Comparison of ENCODE assay signal across 7 mouse cellular contexts in genomic region chr13:48528123-48528871, GRCm38 (mm10). TPM values are rescaled to one million over a fixed set of nuclear protein-coding genes. Genes with fewer than 3 reads are reported as not detected.
DNase-seq lines count a peak whose midpoint lies in the region; ATAC-seq and TF ChIP-seq lines count a peak whose summit lies in the region.

No protein-coding gene starts in this region.

- 0 out of 2 replicates have a peak, but pooled peaks cover 4% of the 10 kb centered on the region for H3K27me3 ChIP-seq in forebrain, embryonic 12.5 days
- no peaks in the 10 kb centered on the region for H3K27me3 ChIP-seq in hindbrain, embryonic 11.5 days (ENCODE audit: control insufficient read depth, insufficient read depth, low read length)
- H3K27me3 ChIP-seq in lung, postnatal 0 days (replicated peaks; ENCODE audit: insufficient read depth, low read length), result no peaks in the 10 kb centered on the region

- WGBS in forebrain, embryonic 12.5 days, result 55% methylated on average over 15 of the region's 15 CpGs
- WGBS in hindbrain, embryonic 11.5 days, result 51% methylated on average over 15 of the region's 15 CpGs
- WGBS in lung, postnatal 0 days, result 53% methylated on average over 15 of the region's 15 CpGs

- no peak overlapping the region for H3K4me3 ChIP-seq in forebrain, embryonic 12.5 days (replicated peaks)
- H3K4me3 ChIP-seq in hindbrain, embryonic 11.5 days (ENCODE audit: low read depth, low read length), result no peak overlapping the region
- H3K4me3 ChIP-seq in layer of hippocampus, adult 2 months, result no peak overlapping the region
- no peak overlapping the region for H3K4me3 ChIP-seq in lung, postnatal 0 days (ENCODE audit: low read depth, low read length)

- no peak overlapping the region for H3K9ac ChIP-seq in forebrain, embryonic 12.5 days
- H3K9ac ChIP-seq in hindbrain, embryonic 11.5 days (ENCODE audit: low read depth, low read length), result no peak overlapping the region
- no peak overlapping the region for H3K9ac ChIP-seq in lung, postnatal 0 days (replicated peaks; ENCODE audit: low read depth)

- H3K4me2 ChIP-seq in forebrain, embryonic 12.5 days, result no peak overlapping the region
- no peak overlapping the region for H3K4me2 ChIP-seq in hindbrain, embryonic 11.5 days (replicated peaks; ENCODE audit: low read depth, low read length)
- no peak overlapping the region for H3K4me2 ChIP-seq in lung, postnatal 0 days (replicated peaks; ENCODE audit: low read depth, low read length)

- no peak overlapping the region for H3K27ac ChIP-seq in forebrain, embryonic 12.5 days
- no peak overlapping the region for H3K27ac ChIP-seq in hindbrain, embryonic 11.5 days (ENCODE audit: low read depth, low read length)
- H3K27ac ChIP-seq in layer of hippocampus, adult 2 months, result 0 out of 2 replicates have a peak overlapping the region, but pooled peaks have one; percentile 3
- H3K27ac ChIP-seq in lung, postnatal 0 days (ENCODE audit: low read length), result no peak overlapping the region

- H3K36me3 ChIP-seq in forebrain, embryonic 12.5 days (replicated peaks), result no peaks in the 10 kb centered on the region
- H3K36me3 ChIP-seq in hindbrain, embryonic 11.5 days (ENCODE audit: control insufficient read depth, insufficient read depth, low read length), result no peaks in the 10 kb centered on the region
- H3K36me3 ChIP-seq in lung, postnatal 0 days (ENCODE audit: insufficient read depth, low read length), result no peaks in the 10 kb centered on the region

- peaks cover 4% of the 10 kb centered on the region; the same call in 1 of the 2 replicates for H3K4me1 ChIP-seq in forebrain, embryonic 12.5 days
- H3K4me1 ChIP-seq in hindbrain, embryonic 11.5 days (replicated peaks; ENCODE audit: control insufficient read depth, insufficient read depth, low read length), result no peaks in the 10 kb centered on the region
- no peaks in the 10 kb centered on the region for H3K4me1 ChIP-seq in lung, postnatal 0 days (ENCODE audit: insufficient read depth, low read depth, low read length)

- DNase-seq in Muller cell, postnatal 12 days (ENCODE audit: inconsistent ontology term), result peak; percentile 80
- peak; percentile 80 for DNase-seq in c-Kit-positive CD71-negative TER-119-negative erythroid progenitor cells, embryonic 14.5 days (ENCODE audit: low read depth)
- peak; percentile 85 for DNase-seq in hindbrain, embryonic 11.5 days (ENCODE audit: low spot score)
- peak; percentile 70 to 80 for DNase-seq in layer of hippocampus, adult 2 months (ENCODE audit: low spot score in 2 of 2)
- peak; percentile 91 for DNase-seq in lung, postnatal 0 days (ENCODE audit: low spot score)
- DNase-seq in retina, postnatal 7 days (ENCODE audit: low read depth, low spot score), result peak; percentile 80

- peak; percentile 96 for TF ChIP-seq CTCF in layer of hippocampus, adult 2 months (conservative IDR thresholded peaks at IDR 0.05)
- TF ChIP-seq CTCF in lung, postnatal 0 days (IDR thresholded peaks at IDR 0.05), result peak; percentile 93

- TF ChIP-seq EP300 in lung, postnatal 0 days (IDR thresholded peaks at IDR 0.05), result peak; percentile 17; the same call in 1 of the 2 replicates

- peak; percentile 64 for ATAC-seq in forebrain, embryonic 12.5 days (ENCODE audit: low FRiP score)
- ATAC-seq in hindbrain, embryonic 11.5 days (ENCODE audit: low FRiP score), result peak; percentile 43; the same call in 1 of the 2 replicates
- peak; percentile 75 for ATAC-seq in lung, postnatal 0 days

- no peaks in the 10 kb centered on the region for H3K9me3 ChIP-seq in forebrain, embryonic 12.5 days
- no peaks in the 10 kb centered on the region for H3K9me3 ChIP-seq in hindbrain, embryonic 11.5 days (ENCODE audit: control insufficient read depth, low read length)
- H3K9me3 ChIP-seq in lung, postnatal 0 days (ENCODE audit: low read length), result no peaks in the 10 kb centered on the region

RNA-seq across cellular contexts. Expression of gene A830005F24Rik, which starts 14.9 kb away (rescaled TPM):
- polyA plus RNA-seq in forebrain, embryonic 12.5 days (2016; fragmentation: Nextera tagmentation; extraction: Ambion mirVana), result 2.9 TPM in 2 replicates
- 3.0 and 4.6 TPM in 2 replicates for polyA plus RNA-seq in hindbrain, embryonic 11.5 days (2014; fragmentation: Nextera tagmentation; extraction: Ambion mirVana)
- 1 to 10 TPM; 2.2 to 2.5 TPM for total RNA-seq in layer of hippocampus, adult 2 months (2021)
- 0.41 TPM in 1 of 2 replicates, not detected in the other for polyA plus RNA-seq in lung, postnatal 0 days (2015; fragmentation: Nextera tagmentation; extraction: Ambion mirVana)

RNA-seq across cellular contexts. Expression of gene Zfp169, which starts 15.0 kb away (rescaled TPM):
- 5.7 and 7.0 TPM in 2 replicates for polyA plus RNA-seq in forebrain, embryonic 12.5 days (2016; fragmentation: Nextera tagmentation; extraction: Ambion mirVana)
- 7.9 and 8.9 TPM in 2 replicates for polyA plus RNA-seq in hindbrain, embryonic 11.5 days (2014; fragmentation: Nextera tagmentation; extraction: Ambion mirVana)
- total RNA-seq in layer of hippocampus, adult 2 months (2021), result 10 to 100 TPM; 21.5 to 24.7 TPM
- 1.3 and 1.6 TPM in 2 replicates for polyA plus RNA-seq in lung, postnatal 0 days (2015; fragmentation: Nextera tagmentation; extraction: Ambion mirVana)
